Mouse (Mus musculus) MEL (cell line): ENCODE measurements around the gene Pde7b. TPM values are rescaled to one million over a fixed set of nuclear protein-coding genes. Genes with fewer than 3 reads are reported as not detected.

Experiments used
- DNase-seq: peaks from one replicate; pipeline ENCODE4 v3.0.0; 2011; ENCODE audit warnings: low read depth, low spot score
- H3K27ac ChIP-seq: 2 replicates; pipeline ENCODE4 v1.5.1; 2012; ENCODE audit warnings: low read depth, mild to moderate bottlenecking, control low read depth, low read length, moderate library complexity; ENCODE audit not compliant: control insufficient read depth
- H3K27me3 ChIP-seq, 2 experiments: fragments of 150-350 bp in 1 of 2; sonication (generic) in 1 of 2; 2 replicates each; pipeline ENCODE4 v1.6.1; 2012; ENCODE audit warnings: low read length in 2 of 2, mild to moderate bottlenecking in 2 of 2, improper control_type of control experiment in 1 of 2, moderate library complexity in 1 of 2; ENCODE audit not compliant: insufficient read depth in 2 of 2, control insufficient read depth in 1 of 2
- H3K36me3 ChIP-seq, 2 experiments: 2 replicates each; pipeline ENCODE4 v1.6.1; 2012 to 2014; ENCODE audit warnings: low read length in 2 of 2, improper control_type of control experiment in 1 of 2, inconsistent platforms in 1 of 2, mild to moderate bottlenecking in 1 of 2; ENCODE audit not compliant: insufficient read depth in 2 of 2, control insufficient read depth in 1 of 2
- H3K4me1 ChIP-seq, 2 experiments: fragments of 150-350 bp in 1 of 2; sonication (generic) in 1 of 2; 2 replicates each; pipeline ENCODE4 v1.6.1; 2012; ENCODE audit warnings: low read length in 2 of 2, improper control_type of control experiment in 1 of 2, mild to moderate bottlenecking in 1 of 2; ENCODE audit not compliant: insufficient read depth in 2 of 2, control insufficient read depth in 1 of 2
- H3K4me3 ChIP-seq, 2 experiments: fragments of 150-350 bp in 1 of 2; sonication (generic) in 1 of 2; 2 replicates each; pipeline ENCODE4 v1.5.1; 2012; ENCODE audit warnings: low read depth in 2 of 2, low read length in 2 of 2, mild to moderate bottlenecking in 2 of 2, moderate library complexity in 2 of 2, control low read depth in 1 of 2, improper control_type of control experiment in 1 of 2; ENCODE audit not compliant: control insufficient read depth in 1 of 2, insufficient read depth in 1 of 2
- H3K79me2 ChIP-seq: 2 replicates; pipeline ENCODE4 v1.6.1; 2012; ENCODE audit warnings: mild to moderate bottlenecking, low read length, moderate library complexity; ENCODE audit not compliant: control insufficient read depth, poor library complexity, insufficient read depth
- H3K9ac ChIP-seq: 2 replicates; pipeline ENCODE4 v1.6.1; 2012; ENCODE audit warnings: low read depth, mild to moderate bottlenecking, control low read depth, low read length, moderate library complexity; ENCODE audit not compliant: control insufficient read depth, poor library complexity, severe bottlenecking
- H3K9me3 ChIP-seq: fragments of 150-350 bp; sonication (generic); replicated peaks from 2 replicates; pipeline ENCODE4 v1.6.1; 2012; ENCODE audit warnings: mild to moderate bottlenecking, low read length, improper control_type of control experiment, moderate library complexity; ENCODE audit not compliant: insufficient read depth
- CHD2 ChIP-seq: IDR thresholded peaks from 2 replicates; pipeline ENCODE4 v1.6.1; 2011; ENCODE audit warnings: low read length, improper control_type of control experiment
- CTCF ChIP-seq, 3 experiments: IDR thresholded peaks in 2 of 3; conservative IDR thresholded peaks in 1 of 3; 2 replicates each; pipeline ENCODE4 v1.5.1; 2011 to 2012; ENCODE audit warnings: low read length in 3 of 3, low read depth in 2 of 3, mild to moderate bottlenecking in 2 of 3, improper control_type of control experiment in 1 of 3, inconsistent platforms in 1 of 3, mixed read lengths in 1 of 3, moderate library complexity in 1 of 3; ENCODE audit not compliant: control insufficient read depth in 1 of 3, insufficient read depth in 1 of 3, poor library complexity in 1 of 3, severe bottlenecking in 1 of 3
- ETS1 ChIP-seq: IDR thresholded peaks from 2 replicates; pipeline ENCODE4 v1.6.1; 2012; ENCODE audit warnings: low read depth, mild to moderate bottlenecking, inconsistent platforms, low read length, improper control_type of control experiment, moderate library complexity
- KAT2A ChIP-seq: conservative IDR thresholded peaks from 2 replicates; pipeline ENCODE4 v1.6.1; 2012; ENCODE audit warnings: low read depth, low read length, improper control_type of control experiment, inconsistent platforms
- MAFK ChIP-seq: IDR thresholded peaks from 2 replicates; pipeline ENCODE4 v1.6.1; 2011; ENCODE audit warnings: low read depth, mild to moderate bottlenecking, low read length, improper control_type of control experiment, borderline replicate concordance
- MAZ ChIP-seq: IDR thresholded peaks from 2 replicates; pipeline ENCODE4 v1.6.1; 2012; ENCODE audit warnings: low read depth, mild to moderate bottlenecking, inconsistent platforms, low read length, improper control_type of control experiment
- MEF2A ChIP-seq: IDR thresholded peaks from 2 replicates; pipeline ENCODE4 v1.6.1; 2014; ENCODE audit warnings: low read depth, mild to moderate bottlenecking, inconsistent platforms, low read length, improper control_type of control experiment; ENCODE audit not compliant: poor library complexity, insufficient replicate concordance, severe bottlenecking; ENCODE audit errors: extremely low read depth
- MXI1 ChIP-seq: IDR thresholded peaks from 2 replicates; pipeline ENCODE4 v1.6.1; 2011; ENCODE audit warnings: mild to moderate bottlenecking, low read depth, low read length, improper control_type of control experiment
- NRF1 ChIP-seq: IDR thresholded peaks from 2 replicates; pipeline ENCODE4 v1.6.1; 2014; ENCODE audit warnings: low read depth, mild to moderate bottlenecking, inconsistent platforms, low read length, improper control_type of control experiment, moderate library complexity; ENCODE audit not compliant: poor library complexity, insufficient read depth, severe bottlenecking
- POLR2A ChIP-seq, 2 experiments: IDR thresholded peaks; 2 replicates each; pipeline ENCODE4 v1.6.1; 2011 to 2012; ENCODE audit warnings: low read length in 2 of 2, mild to moderate bottlenecking in 2 of 2, control low read depth in 1 of 2, improper control_type of control experiment in 1 of 2, low read depth in 1 of 2, moderate library complexity in 1 of 2; ENCODE audit not compliant: control insufficient read depth in 1 of 2, insufficient read depth in 1 of 2, poor library complexity in 1 of 2
- POLR2AphosphoS2 ChIP-seq: IDR thresholded peaks from 2 replicates; pipeline ENCODE4 v1.6.1; 2011; ENCODE audit warnings: low read length, improper control_type of control experiment
- POLR2AphosphoS5 ChIP-seq: IDR thresholded peaks from 2 replicates; pipeline ENCODE4 v1.6.1; 2012; ENCODE audit warnings: low read depth, borderline replicate concordance, mild to moderate bottlenecking, inconsistent platforms, low read length, moderate library complexity, mixed read lengths
- RAD21 ChIP-seq: IDR thresholded peaks from 2 replicates; pipeline ENCODE4 v1.6.1; 2011; ENCODE audit warnings: mild to moderate bottlenecking, low read depth, low read length, improper control_type of control experiment
- RCOR1 ChIP-seq: IDR thresholded peaks from 2 replicates; pipeline ENCODE4 v1.6.1; 2012; ENCODE audit warnings: low read depth, mild to moderate bottlenecking, inconsistent platforms, low read length, improper control_type of control experiment
- TAL1 ChIP-seq: IDR thresholded peaks from 2 replicates; pipeline ENCODE4 v1.6.1; 2012; ENCODE audit warnings: mild to moderate bottlenecking, inconsistent platforms, low read length, moderate library complexity, mixed read lengths
- UBTF ChIP-seq: IDR thresholded peaks from 2 replicates; pipeline ENCODE4 v1.6.1; 2012; ENCODE audit warnings: low read depth, mild to moderate bottlenecking, inconsistent platforms, low read length, improper control_type of control experiment, moderate library complexity, borderline replicate concordance; ENCODE audit not compliant: insufficient read depth
- USF1 ChIP-seq: IDR thresholded peaks from 2 replicates; pipeline ENCODE4 v1.6.1; 2014; ENCODE audit warnings: low read depth, mild to moderate bottlenecking, inconsistent platforms, low read length, improper control_type of control experiment, moderate library complexity
- ZKSCAN1 ChIP-seq: IDR thresholded peaks from 2 replicates; pipeline ENCODE4 v1.6.1; 2012; ENCODE audit warnings: low read depth, mild to moderate bottlenecking, inconsistent platforms, low read length, improper control_type of control experiment, moderate library complexity
- polyA plus RNA-seq, 2 experiments: library from polyadenylated mRNA; stranded (reverse) in 1 of 2; unstranded in 1 of 2; fragments of >175 nt in 1 of 2; fragments of >200 nt in 1 of 2; gene quantifications; 2 replicates each; pipeline versions ENCODE4 v1.2.1 to v1.2.4; 2012; ENCODE audit warnings: low replicate concordance in 2 of 2, low read depth in 1 of 2; ENCODE audit not compliant: insufficient read length in 2 of 2, insufficient read depth in 1 of 2, missing spikeins in 1 of 2
- total RNA-seq: library from RNA; depleted of rRNA; stranded (reverse); fragments of 300-350 nt; gene quantifications from 2 replicates; pipeline ENCODE4 v1.2.3, GENCODE M21; 2012

Gene Pde7b
- total and polyA plus RNA-seq, 3 experiments: 0.04 TPM; not detected in 2

DNA sequence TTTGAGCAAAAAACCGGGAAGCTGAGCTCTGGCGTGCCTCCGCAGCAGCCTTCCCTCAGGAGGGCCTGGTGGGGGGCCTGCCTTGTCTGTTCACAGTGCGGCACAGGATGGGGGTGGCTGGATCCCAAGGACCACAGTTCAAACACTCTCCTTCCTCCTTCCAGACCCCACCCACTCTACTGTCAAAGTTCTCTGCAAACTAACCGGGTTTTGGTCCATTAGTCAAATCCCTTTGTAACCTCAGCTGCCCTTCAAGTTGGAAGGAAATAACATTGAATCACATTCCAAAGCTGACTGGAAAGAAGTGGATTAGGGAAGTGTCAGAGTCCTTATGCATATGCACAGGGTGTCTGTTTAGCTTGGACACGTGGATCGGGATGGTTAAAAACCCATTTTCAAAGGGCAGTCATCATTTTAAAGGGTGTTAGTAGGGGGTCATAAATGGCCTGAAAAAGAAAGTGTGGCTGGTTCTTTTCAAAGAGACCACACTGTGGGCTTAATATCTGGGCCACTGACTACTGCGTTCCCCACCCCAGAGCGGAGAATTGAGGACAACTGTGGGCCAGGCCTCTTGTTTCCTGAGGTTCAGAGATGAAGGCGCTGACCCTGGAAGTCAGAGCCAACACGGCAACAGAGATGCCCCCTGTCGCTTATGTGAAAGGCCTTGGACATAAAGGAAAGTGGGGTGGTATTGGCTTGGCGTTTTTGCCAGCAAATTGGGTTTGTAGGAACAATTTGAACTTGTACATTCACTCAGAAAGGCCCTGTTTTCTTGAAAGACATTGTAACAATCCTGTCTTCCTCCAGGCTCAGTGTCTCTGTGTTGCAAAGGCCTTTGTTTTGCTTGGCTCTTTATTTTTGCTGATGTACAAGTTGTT, 175.8 kb downstream of the Pde7b start:
- peaks cover 0 to 4% of the 10 kb centered on the region in 2 experiments; a peak in 1 of 4 replicates for H3K36me3 ChIP-seq
- TF ChIP-seq TAL1 (no peak), ZKSCAN1 (no peak)
- H3K27ac ChIP-seq: no peak overlapping the region

DNA sequence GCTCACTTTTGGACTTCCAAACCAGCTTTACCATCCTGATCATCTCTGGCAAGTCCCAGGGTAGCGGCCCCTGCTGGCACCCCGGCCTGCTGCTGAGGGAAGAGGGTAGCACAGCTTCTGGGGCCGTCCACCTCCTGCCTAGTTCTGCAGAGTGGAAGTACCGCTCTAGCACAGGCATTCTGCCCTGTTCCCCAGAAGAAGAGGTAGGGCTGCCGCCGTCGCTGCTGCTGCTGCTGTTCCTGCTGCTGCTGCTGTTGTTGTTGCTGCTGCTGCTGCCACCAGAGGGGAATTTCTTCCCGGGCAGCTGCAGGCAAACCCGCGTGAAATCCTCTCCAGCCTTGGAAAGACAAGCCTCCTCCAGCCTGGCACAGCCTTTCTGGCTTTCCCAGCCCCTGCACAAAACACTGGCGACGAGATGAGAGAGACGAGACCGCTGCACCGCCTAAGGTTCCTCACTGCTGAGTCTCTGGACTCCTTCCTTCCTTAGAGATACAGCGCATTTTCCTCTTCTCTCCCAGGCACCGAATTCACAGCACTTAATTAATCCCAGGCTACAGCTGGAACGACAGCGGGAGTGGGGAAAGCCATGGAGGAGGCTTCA, 176.8 kb downstream of the Pde7b start:
- no peak overlapping the region for H3K27ac ChIP-seq
- TF ChIP-seq MEF2A: no peak
- no peak for TF ChIP-seq RAD21
- TF ChIP-seq MAFK: no peak
- TF ChIP-seq CTCF (IDR thresholded peaks at IDR 0.05 in 2 of 3, conservative IDR thresholded peaks at IDR 0.05 in 1 of 3; ENCODE audit: control insufficient read depth in 1 of 3, insufficient read depth in 1 of 3, low read depth in 2 of 3, low read length in 3 of 3, poor library complexity in 1 of 3, severe bottlenecking in 1 of 3): no peak
- TF ChIP-seq POLR2A (IDR thresholded peaks at IDR 0.05; ENCODE audit: control insufficient read depth in 1 of 2, insufficient read depth in 1 of 2, low read depth in 1 of 2, low read length in 2 of 2, poor library complexity in 1 of 2): no peak
- no peak for TF ChIP-seq UBTF
- TF ChIP-seq MAZ: no peak
- no peak for TF ChIP-seq MXI1
- no peak for TF ChIP-seq TAL1
- no peak for TF ChIP-seq CHD2
- TF ChIP-seq POLR2AphosphoS2: no peak
- TF ChIP-seq KAT2A: no peak
- TF ChIP-seq NRF1: no peak
- no peak for TF ChIP-seq ETS1
- no peak for TF ChIP-seq USF1
- TF ChIP-seq POLR2AphosphoS5: no peak
- no peak for TF ChIP-seq RCOR1
- TF ChIP-seq, all 39 proteins: peak for 0
- DNase-seq: no peak
- Histone ChIP-seq H3K36me3 (peaks cover 0 to 4% of the 10 kb centered on the region in 2 experiments; a peak in 1 of 4 replicates), H3K9me3 (no peaks in the 10 kb centered on the region), H3K9ac (no peak overlapping the region), H3K4me3 (no peak overlapping the region), H3K79me2 (no peaks in the 10 kb centered on the region; the same call in 1 of the 2 replicates), H3K27me3 (peaks cover 7 to 11% of the 10 kb centered on the region in 2 experiments), H3K4me1 (peaks cover 0 to 5% of the 10 kb centered on the region in 2 experiments; a peak in 1 of 4 replicates)

More for the DNA sequence above, 175.8 kb downstream of the Pde7b start:
- no peak for DNase-seq
- Histone ChIP-seq H3K79me2 (no peaks in the 10 kb centered on the region; the same call in 1 of the 2 replicates), H3K9me3 (no peaks in the 10 kb centered on the region), H3K27me3 (peaks cover 3 to 5% of the 10 kb centered on the region in 2 experiments), H3K9ac (no peak overlapping the region), H3K4me3 (no peak overlapping the region), H3K4me1 (peaks cover 0 to 5% of the 10 kb centered on the region in 2 experiments; a peak in 1 of 4 replicates)
